Mouse (Mus musculus): Measurements from ENCODE around the gene Gm49373. TPM values are rescaled to one million over a fixed set of nuclear protein-coding genes. Genes with fewer than 3 reads are reported as not detected.

Gm49373 gene
- total RNA-seq, 2 experiments from 2014 or later: 0.72 to 0.90 TPM

Small RNAs within 50 kb of the gene (microRNA-seq; reads per million reads assigned to microRNA genes)
- 0 reads per million in 2 experiments for gene Mir1900
- gene Mir7082: 1.3 to 1.8 reads per million in 2 experiments

Other genes with a start within 250 kb of the Gm49373 start
- gene A230050P20Rik, start 204.5 kb downstream of the Gm49373 start, total RNA-seq (2021): 10 to 100 TPM; 54.4 to 57.9 TPM
- gene Angptl6, start 193.4 kb downstream of the Gm49373 start, total RNA-seq (2021): 10 to 100 TPM; 10.3 to 11.1 TPM
- gene Ppan, start 184.9 kb downstream of the Gm49373 start, total RNA-seq (2021): 10 to 100 TPM; 22.8 to 25.7 TPM
- 100 to 1,000 TPM; 119 to 124 TPM for gene Eif3g, start 174.5 kb downstream of the Gm49373 start, total RNA-seq (2021)
- 10 to 100 TPM; 39.9 to 43.6 TPM for gene Dnmt1, start 113.2 kb downstream of the Gm49373 start, total RNA-seq (2021)
- gene S1pr2, start 96.3 kb downstream of the Gm49373 start, total RNA-seq (2021): 1 to 10 TPM; 1.6 to 1.8 TPM
- gene Mrpl4, start 70.4 kb downstream of the Gm49373 start, total RNA-seq (2021): 10 to 100 TPM; 58.7 to 62.9 TPM
- 1 to 10 TPM; 3.0 to 3.6 TPM for gene Icam1, start 57.1 kb downstream of the Gm49373 start, total RNA-seq (2021)
- gene Icam4, start 43.7 kb downstream of the Gm49373 start, total RNA-seq (2021): under 1 TPM in 1 of 2 experiments, not detected in 1; 0.86 TPM
- 100 to 1,000 TPM; 294 to 307 TPM for gene Icam5, start 41.0 kb downstream of the Gm49373 start, total RNA-seq (2021)
- gene Zglp1, start 6.0 kb downstream of the Gm49373 start, total RNA-seq (2021): 1 to 10 TPM in 1 of 2 experiments, not detected in 1; 1.8 TPM
- gene Fdx1l, start 518 bp upstream of the Gm49373 start, total RNA-seq (2021): 10 to 100 TPM; 54.8 to 55.0 TPM
- 1 to 10 TPM; 1.8 to 2.6 TPM for gene Gm38431, start 18.9 kb upstream of the Gm49373 start, total RNA-seq (2021)
- gene Raver1, start 18.9 kb upstream of the Gm49373 start, total RNA-seq (2021): 10 to 100 TPM; 30.0 to 30.9 TPM
- 10 to 100 TPM; 11.7 to 12.0 TPM for gene Tyk2, start 58.1 kb upstream of the Gm49373 start, total RNA-seq (2021)
- gene Cdc37, start 76.9 kb upstream of the Gm49373 start, total RNA-seq (2021): 100 to 1,000 TPM; 128 to 131 TPM
- 10 to 100 TPM; 76.2 to 79.6 TPM for gene Pde4a, start 92.6 kb upstream of the Gm49373 start, total RNA-seq (2021)
- 10 to 100 TPM; 47.2 to 50.5 TPM for gene Keap1, start 166.3 kb upstream of the Gm49373 start, total RNA-seq (2021)
- 1 to 10 TPM; 3.4 to 5.2 TPM for gene S1pr5, start 175.3 kb upstream of the Gm49373 start, total RNA-seq (2021)
- 10 to 100 TPM; 35.3 to 37.5 TPM for gene Atg4d, start 192.2 kb upstream of the Gm49373 start, total RNA-seq (2021)
- 10 to 100 TPM; 31.9 to 32.3 TPM for gene Kri1, start 214.9 kb upstream of the Gm49373 start, total RNA-seq (2021)
- 10 to 100 TPM; 57.5 to 62.9 TPM for gene Cdkn2d, start 218.3 kb upstream of the Gm49373 start, total RNA-seq (2021)
- 1 to 10 TPM in 1 of 2 experiments, under 1 TPM in 1; 0.13 to 2.3 TPM for gene Ap1m2, start 239.2 kb upstream of the Gm49373 start, total RNA-seq (2021)
- gene Slc44a2, start 247.6 kb upstream of the Gm49373 start, total RNA-seq (2021): 10 to 100 TPM; 56.2 to 56.5 TPM